Mouse (Mus musculus) kidney, postnatal 36 days (tissue): Measurements from ENCODE around the gene Ccdc146.
A peak's percentile ranks its signal among the peaks of the same experiment; 100 is the strongest.
"Not testable (repeated sequence)": the region's sequence is repeated elsewhere in the genome, so short reads cannot be mapped to it uniquely, and the experiment has no call there.

ENCODE experiments used
- DNase-seq, 2 experiments: peaks; one replicate each; pipeline ENCODE4 v3.0.0; 2021 to 2022; ENCODE audit warnings: mixed read lengths in 2 of 2

Ccdc146 gene

DNA sequence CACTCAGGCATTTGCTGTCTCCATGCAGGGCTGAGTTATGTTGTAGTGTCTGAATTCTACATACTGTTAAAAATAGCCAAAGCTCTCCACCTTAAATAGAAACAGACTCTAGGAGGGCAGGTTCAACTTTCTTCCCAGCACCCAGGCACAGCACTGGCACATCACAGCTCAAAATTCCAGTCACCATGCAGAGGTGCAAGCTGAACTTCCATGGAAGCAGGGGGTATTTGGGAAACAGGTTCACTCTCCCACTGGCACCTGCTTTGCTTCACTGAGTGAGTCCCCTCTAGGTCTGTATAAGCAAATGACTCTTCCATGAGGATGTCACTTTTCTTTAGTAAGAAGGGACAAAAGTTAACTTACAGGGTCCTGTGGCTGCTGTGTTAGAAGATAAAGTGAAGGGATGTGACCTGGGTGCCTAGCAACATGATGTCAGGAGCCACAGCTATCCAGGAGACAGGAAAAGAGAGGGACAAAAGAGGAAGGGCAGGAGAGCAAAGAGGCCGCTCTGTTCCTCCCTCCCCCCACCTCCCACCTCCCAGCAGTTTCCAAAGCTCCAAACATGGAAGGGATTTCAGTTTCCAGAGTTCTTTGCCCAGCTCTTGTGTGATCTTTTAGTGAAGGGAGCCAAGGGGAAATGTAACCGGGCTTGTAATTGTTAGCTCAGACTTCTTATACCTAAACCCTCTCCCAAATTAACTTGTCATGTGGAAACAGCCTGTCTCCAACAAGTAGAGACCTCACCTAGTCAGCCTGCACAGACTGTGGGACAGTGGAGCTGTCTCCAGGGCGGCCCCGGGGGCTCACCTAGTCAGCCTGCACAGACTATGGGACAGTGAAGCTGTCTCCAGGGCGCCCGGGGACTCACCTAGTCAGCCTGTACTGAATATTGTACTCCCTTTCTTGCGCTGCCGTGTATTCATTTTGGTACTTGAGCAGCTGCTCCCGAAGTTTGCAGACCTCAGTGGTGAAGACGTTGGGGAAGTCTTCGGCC, 94.5 kb downstream of the Ccdc146 start:
- DNase-seq, result no peak

DNA sequence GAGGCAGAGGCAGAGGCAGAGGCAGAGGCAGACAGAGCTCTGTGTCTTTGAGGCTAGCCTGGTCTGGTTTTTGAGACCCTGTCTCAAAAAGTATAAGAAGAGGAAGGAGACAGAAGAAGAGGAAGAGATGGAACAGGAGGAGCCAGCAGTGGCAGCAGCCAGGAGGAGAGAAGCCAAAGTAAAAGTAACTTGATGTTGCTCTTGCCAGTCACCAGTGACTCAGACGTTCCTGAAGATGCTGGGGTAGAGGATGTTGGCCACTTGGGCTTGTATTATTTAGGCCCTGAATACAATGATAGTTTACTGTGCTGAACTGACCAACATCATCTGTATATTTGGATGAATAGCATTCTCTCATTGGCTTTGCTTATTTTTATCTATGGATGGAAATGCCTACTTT, 95.9 kb downstream of the Ccdc146 start:
- no peak for DNase-seq

DNA sequence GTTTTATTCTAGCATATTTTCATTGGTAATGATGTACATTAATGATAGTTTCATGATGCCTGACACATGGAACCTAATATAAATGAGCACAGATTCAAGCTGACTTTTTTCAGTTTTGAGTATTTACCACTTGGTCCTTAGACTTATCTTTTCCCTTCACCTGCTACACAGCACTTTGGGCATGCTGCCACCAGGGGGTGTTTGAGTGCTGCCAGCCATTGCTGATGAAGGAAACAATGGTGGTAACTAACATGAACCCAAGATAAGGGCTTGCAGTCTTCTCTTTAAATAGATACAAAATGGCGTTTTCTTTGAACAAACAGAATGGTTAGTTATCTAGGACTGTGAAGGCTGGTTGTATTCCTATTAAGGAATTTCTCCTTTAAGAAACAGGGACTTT, 98.0 kb downstream of the Ccdc146 start:
- DNase-seq, result peak; percentile 66 to 89

DNA sequence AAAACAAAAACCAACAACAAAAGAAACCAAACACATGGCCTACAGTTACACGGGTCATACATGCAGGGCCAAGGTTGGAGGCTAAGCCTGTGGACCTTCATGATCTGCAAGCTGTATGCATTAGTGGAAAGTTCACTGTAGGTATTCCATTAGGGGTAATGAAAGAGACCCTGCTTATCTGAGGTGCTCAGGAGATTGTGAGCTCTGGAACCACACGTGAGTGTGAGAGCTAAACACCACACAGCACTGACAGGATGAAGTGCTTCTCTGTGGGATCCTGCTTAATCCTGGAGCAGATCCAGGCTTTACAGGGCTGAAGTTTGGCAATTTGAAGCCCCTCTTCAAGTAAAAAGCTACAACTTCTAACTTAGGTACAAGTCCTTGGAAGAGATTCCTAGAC, 104.3 kb downstream of the Ccdc146 start:
- no peak for DNase-seq

DNA sequence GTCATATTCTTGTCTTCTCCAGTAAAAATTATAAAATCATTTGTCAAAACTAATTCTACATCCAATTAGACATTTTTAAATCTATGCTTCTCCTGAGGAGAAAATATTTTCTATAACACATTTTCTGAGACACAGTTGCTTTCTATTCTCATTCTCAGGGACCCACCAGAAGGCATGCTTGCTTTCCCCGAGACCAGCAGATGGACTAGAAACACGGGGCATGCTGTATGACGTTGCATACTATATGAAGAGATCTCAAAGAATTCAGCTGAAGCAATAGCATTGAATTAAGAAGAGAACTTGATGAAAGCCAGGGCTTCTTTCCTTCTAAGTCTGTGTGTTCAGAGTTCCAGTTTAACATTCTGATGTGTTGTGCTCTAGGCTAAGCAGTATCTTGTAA, 109.8 kb downstream of the Ccdc146 start:
- DNase-seq, result no peak

DNA sequence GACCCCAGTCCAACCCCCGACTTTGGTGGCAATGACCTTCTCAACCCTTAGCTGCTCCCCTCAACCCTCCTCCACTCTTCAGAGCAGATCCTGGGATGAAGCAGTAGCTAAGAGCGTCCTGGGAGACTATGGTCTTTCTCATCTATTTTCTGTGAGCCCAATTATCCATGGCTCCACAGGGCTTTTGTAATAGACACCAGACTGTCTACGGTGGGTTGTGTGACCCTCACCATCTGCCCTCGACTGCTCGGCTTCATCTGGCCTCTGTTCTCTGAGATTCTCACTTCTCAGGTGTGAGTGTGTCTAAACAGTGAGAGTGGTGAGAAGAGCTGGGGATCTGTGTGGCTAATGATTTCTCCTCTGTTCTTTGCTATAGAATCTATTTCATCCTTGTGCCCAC, 117.3 kb downstream of the Ccdc146 start:
- no peak for DNase-seq

DNA sequence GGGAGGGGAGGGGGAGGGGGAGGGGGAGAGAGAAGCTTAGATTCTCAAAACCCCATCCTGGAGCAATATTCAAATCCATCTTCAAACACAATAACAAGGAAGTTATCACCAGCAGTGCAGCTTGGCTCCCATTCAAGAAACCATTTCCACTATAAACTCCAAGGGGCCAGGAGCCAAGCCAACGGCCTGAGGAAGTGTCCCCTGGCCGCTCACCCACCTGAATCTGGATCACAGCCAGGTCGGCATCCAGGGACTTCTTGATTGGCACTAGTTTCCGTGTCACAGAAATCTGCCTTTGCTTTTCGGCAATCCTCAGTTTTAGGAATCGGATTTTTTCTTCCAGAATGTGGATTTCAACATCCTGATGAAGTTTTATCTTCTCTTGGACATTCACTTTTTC, 123.5 kb downstream of the Ccdc146 start:
- peak in 1 of 2 experiments; percentile 49 for DNase-seq

DNA sequence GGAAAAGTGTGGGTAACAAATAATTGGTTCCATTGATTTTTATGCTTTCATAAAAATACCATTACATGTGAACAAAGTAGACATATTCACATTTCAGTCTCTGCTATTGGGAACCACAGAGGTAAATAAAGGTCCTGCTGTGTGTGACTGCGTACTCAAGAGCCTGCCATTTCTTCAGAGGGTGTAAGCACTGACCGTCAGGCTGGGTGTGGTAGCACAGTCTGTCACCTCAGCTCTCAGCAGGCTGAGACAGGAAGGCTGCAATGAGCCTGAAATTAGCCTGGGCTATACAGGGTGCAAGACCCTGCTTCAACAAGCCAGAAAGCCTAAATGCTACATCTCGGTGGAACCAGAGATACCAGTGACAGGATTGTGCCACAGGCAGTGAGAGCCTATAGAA, 124.4 kb downstream of the Ccdc146 start:
- no peak for DNase-seq

DNA sequence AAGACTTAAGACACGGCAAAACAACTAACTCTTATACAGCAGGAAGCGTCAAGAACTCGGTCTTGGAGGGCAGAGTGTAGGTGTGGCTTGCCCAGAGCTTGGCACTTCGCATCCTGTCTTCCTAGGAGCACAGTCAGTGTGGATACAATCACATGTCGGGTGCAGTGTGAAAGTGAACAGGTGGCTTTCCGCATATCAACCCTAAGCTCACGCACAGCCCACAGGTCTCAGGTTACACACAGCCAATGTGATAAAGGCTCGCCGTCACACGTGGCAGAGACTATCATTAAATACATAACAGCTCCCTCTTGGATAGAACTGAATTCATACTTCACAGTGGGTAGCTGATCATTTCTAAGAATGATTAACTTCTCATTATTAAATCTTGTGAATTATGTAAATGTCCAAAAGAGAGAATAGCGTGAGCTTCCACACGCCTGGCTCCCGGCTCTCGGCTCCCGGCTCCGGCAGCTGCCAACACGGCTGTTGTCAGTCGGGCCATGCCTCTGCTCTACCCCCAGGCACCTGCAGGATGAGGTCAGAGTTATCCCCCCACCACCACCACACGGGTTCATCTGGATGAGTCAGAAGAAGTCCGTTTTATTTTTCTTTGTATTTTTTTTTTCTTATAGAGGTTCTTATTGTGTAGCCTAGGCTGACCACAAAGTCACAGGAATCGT, 125.3 kb downstream of the Ccdc146 start:
- no peak for DNase-seq

DNA sequence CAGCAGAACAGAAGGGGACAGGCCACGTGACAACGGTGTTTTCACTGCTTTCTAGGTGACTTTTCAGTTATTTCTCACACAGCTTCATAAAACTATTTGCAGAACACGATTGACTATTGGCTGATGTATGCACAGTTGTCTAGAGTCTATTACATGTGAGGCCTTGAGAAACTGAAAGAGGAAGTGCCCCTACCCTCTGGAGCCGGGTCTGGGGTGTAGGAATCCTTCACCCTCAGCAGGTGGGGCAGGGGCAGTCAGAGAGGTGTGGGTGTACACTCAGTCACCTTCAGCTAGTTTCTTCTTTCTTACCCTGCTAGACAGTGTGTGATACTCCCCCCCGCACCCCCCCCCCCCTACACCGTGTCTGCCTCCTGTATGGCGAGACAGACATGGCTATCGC, 128.8 kb downstream of the Ccdc146 start:
- no peak for DNase-seq

DNA sequence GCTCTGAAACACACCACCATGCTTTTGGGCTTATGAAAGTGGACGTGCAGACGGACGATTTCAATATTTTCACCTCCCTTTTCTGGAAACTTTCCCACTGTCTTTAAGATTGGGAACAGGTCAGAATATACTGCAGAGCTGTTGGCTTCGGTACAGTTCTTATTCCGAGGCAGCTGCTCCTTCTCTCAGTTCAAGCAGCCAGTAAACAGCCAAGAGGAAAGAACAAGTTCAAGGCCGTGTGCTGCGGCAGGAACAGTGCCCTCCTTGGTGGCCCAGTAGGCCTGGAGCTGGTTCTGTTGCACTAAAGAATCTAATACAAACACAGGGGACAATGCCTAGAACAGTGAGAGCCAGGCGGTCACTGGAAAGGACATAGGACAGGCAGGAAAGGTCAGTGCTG, 133.9 kb downstream of the Ccdc146 start:
- DNase-seq, result no peak

DNA sequence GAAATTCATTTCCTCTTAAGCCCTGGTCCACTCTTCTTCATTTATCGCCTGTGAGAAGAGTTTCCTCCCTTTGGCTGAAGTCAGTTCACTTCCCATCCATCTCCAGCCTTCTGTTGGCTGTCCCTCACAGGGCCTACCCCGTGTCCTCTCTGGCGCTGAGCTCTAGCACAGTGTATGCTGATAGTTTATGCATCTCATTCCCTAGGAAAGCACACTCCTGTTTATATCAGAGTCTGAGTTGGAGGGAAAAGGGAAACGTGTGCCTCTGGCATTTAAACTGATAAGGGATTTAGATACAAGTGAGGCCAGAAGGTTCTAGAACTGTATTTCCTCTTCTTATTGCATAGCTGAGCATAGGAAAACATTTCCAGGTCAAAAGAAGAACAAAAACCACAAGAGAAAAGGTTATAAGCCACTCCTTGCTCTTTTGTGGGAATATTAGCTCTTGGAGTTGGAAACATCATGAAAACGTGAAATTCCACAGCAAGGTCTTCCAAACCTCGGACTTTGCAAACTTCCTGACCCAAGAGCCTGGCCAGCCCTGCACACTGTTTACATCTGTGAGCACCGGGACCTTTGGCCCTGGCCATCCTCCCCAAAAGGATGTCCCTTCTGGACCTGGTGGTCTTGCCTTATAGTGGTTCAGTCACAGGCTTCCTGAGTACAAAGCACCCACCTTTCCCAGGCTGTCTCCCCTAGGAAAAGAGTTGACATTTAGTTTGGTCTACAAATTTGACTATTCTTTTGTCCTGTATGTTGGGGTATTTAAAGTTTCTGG, 135.6 kb downstream of the Ccdc146 start:
- no peak for DNase-seq

DNA sequence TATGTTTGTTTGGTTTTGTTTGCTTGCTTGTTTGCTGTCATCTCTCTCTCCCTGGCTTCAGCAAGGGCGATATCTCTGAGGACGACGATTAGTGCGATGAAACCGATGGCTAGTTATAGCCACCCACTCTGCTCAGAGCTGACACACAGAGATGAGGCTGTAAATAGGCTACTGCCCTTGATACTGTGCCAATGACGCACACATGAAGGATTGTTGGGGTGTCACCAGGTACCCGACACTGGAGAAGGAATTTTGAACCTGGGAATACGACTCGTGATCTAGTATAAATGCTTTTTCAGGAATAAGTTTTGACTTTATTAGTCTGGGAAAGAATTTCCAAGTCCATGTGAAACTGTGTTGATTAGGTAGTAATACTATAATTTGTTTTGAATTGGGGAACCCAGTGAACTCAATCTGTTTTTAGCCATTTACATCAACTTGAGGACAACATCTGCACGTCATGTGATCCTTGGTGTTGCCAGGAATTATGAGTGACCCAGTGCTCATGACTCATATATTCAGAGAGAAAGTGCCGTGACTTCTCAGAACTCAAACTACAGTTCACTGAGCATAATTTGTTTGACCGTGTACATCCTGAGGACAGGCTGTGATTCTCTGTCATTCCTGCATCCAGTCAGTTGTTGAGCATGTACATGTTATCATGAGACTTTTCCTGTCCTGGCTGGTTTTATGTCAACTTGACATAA, 141.0 kb downstream of the Ccdc146 start:
- peak in 1 of 2 experiments; percentile 44 for DNase-seq

DNA sequence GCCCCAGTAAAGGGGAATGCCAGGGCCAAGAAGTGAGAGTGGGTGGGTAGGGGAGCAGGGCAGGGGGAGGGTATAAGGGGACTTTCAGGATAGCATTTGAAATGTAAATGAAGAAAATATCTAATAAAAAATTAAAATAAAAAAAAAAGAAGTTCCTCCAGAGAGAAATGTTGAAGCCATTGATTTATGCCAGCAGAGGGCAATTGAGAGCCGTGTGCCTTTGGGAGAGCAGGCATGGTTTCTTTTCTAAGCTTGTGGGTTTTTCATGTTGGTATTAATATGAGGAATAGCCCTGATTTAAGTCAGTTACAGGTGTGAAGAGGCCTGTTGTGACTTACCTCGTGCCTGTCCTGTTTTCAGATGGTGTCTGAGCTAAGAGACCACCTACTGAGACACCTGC, 146.8 kb downstream of the Ccdc146 start:
- DNase-seq, result not testable (repeated sequence)

DNA sequence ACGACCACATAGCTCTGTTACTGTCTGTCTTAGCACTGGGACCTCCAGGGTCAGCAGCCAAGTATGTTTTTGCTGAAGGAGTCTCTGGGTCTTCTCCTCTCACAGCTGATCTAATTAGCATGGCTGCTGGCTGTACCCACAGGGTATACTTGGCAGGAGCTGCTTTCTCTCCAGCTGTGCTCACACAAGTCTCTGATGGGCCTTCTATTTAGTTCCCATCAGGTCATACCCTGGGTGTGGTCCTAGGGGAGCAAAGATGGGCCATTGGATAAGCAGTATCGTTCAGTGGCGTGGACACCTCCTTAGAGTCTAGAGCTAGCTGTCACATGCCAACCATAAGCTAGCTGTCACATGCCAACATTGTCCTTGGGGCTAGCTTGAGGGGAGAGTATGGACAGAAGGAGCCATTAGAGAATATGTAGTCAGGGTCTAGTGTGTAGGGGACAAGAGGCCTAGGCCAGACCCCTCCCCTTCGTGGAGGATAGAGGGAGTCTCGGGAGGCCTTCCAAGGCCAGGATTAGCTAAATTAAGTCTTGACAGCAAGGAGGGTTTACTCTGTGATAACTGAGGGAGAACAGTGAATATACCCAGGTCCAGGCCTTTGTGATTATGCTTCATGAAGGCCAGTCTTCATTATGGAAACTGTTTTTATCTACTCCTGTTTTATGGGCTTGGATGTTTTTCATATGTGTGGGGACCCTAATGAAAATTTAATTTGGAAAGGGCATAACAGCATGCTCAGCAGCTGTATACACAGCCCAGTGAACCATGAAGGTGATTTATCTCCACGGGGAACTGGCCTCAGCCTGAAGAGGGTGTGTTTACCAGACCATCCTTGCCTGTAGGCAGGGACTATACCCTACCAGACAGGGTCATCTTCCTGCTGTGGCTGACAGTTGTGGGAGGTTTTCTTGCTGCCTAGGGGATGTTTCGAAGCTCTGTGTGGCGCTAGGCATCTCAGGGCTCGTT, 152.8 kb downstream of the Ccdc146 start:
- DNase-seq, result peak in 1 of 2 experiments; percentile 15

DNA sequence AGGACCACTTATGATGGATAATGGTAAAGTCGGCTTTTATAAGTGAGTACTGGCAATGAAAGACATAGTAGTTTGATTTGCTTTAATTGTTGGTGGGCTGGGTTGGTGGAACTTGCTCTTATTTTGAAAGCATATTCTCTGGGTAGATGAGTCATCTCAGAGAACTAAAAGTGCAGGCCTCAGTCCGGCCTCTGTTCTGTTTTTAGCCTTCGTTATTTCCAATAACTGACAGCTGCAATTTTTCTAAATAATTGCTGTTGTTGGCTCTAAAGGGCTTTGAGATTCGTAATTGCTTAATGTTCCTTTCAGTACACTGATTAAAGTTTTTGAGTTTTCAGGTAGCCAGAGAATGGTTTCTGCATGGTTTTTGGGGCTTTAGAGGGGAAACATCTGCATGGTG, 153.7 kb downstream of the Ccdc146 start:
- peak in 1 of 2 experiments; percentile 44 for DNase-seq

DNA sequence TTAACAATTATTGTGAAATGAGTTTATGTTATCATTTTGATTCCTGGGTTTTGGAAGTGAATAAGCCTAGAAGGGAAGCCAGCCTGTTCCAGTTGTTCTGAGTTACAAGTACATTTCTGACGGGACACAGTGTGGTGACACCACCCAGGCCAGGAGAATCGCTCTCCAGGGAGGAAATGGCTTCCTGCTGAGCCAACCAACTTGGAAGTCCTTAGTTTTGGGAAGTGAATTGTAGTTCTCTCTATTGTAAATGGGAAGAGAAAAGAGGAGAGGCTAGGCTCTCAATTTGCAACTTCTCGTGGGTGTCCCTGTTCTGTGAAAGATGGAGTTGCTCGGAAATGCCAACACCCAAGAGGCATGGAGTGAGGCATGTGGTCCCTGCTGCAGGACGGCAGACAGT, 155.0 kb downstream of the Ccdc146 start:
- DNase-seq, result no peak

DNA sequence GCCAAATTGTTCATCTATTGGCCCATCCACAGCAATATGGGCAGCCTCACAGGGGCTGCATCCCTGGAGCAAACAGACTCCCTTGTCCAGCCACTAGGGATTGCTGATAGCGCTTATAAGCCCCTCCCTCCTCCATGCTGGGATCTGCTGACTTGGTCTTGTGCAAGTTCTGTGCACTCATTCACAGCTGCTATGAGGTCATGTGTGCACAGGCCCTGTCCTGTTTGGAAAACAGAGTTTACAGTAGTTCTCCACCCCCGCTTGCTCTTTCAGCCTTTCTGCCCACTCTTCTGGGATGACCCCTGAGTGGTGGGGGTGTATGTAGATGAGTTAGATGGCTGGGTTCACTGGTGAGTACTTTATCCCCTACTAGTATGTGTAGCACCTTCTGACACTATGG, 157.4 kb downstream of the Ccdc146 start:
- DNase-seq, result no peak

DNA sequence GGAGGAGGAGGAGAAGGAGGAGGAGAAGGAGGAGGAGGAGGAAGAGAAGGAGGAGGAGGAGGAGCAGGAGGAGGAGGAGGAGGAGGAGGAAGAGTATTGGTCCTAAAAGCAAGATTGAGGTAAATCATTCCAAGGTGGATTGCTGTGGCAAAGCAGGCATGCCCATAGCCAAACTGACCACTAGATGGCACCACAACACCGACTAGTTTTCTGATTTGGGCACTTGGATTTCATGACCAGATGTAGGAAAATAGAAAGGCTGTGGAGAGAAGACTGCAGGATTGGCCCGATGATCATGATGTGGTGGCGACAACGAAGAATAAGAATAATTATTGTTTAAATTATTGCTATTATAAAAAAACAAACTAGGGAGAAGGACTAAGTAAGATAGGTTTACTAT, 159.4 kb downstream of the Ccdc146 start:
- DNase-seq, result peak; percentile 74 to 90

DNA sequence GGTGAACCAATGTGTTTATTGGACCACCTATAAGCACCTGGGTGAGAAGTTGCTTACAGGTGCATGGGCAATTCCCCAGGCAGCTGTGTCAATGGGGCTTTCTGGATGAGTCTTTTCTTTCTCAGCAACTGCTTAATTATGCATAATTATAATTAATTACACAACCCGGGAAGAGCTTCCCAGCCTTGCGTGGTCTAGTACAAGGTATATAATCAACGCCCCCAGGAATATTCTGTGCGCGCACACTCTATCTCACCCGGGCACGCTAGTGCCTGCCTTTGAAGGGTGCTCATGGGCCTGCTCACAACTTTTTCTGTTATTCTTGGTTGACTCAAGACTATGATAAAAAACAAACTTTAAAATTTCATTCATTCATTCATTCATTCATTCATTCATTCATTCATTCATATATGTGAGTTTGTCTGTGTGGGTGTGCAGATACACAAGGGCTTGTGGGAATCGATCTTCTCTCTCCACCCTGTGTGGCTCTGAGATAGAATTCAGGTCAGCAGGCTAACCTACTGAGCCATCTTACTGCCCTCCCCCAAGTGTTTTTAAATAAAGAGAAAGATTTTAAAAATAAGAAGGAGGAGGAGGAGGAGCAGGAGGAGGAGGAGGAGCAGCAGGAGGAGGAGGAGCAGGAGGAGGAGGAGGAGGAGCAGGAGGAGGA, 160.0 kb downstream of the Ccdc146 start:
- DNase-seq, result no peak
